Mouse (Mus musculus) left cerebral cortex, postnatal 25 days (tissue): ENCODE results near the gene Cphx2. TPM values are rescaled to one million over a fixed set of nuclear protein-coding genes. Genes with fewer than 3 reads are reported as not detected.

Experiments used
- total RNA-seq, 2 experiments: library from RNA; stranded (reverse); gene quantifications; 2 replicates each; pipeline ENCODE4 v1.2.3; 2021

The Cphx2 gene
- total RNA-seq, 2 experiments from 2014 or later, result not detected

Other genes starting within 250 kb of the Cphx2 start
- gene Anxa11, start 239.4 kb upstream of the Cphx2 start, total RNA-seq, result 10 to 100 TPM; 29.8 to 34.8 TPM
- gene Plac9a, start 178.4 kb upstream of the Cphx2 start, total RNA-seq, result not detected
- gene Tmem254a, start 153.8 kb upstream of the Cphx2 start, total RNA-seq, result 10 to 100 TPM in 1 of 2 experiments, 1 to 10 TPM in 1; 5.7 to 11.0 TPM
- gene Cphx1, start 143.2 kb upstream of the Cphx2 start, total RNA-seq, result not detected
- under 1 TPM; 0.64 to 0.73 TPM for gene Duxbl1, start 102.9 kb upstream of the Cphx2 start, total RNA-seq
- gene Gm9780, start 38.8 kb upstream of the Cphx2 start, total RNA-seq, result 1 to 10 TPM; 2.9 to 5.4 TPM
- 10 to 100 TPM; 26.8 to 34.2 TPM for gene Tmem254c, start 14.2 kb upstream of the Cphx2 start, total RNA-seq
- not detected for gene Cphx3, start 781 bp downstream of the Cphx2 start, total RNA-seq
- under 1 TPM; 0.43 to 0.78 TPM for gene Duxbl2, start 36.8 kb downstream of the Cphx2 start, total RNA-seq
- 1 to 10 TPM; 5.3 to 7.6 TPM for gene Plac9b, start 101.0 kb downstream of the Cphx2 start, total RNA-seq
- gene Tmem254b, start 125.5 kb downstream of the Cphx2 start, total RNA-seq, result 10 to 100 TPM; 18.1 to 24.7 TPM
- not detected for gene Duxbl3, start 176.4 kb downstream of the Cphx2 start, total RNA-seq